Mouse (Mus musculus): ENCODE results near the gene Nfe2. TPM values are rescaled to one million over a fixed set of nuclear protein-coding genes. Genes with fewer than 3 reads are reported as not detected.

Gene Nfe2
- polyA plus RNA-seq, 1 experiment from 2014 or later: 7.6 TPM

- Histone ChIP-seq H3K4me3 (ENCODE audit: low read depth, low read length) (no peak overlapping the region), H3K4me1 (replicated peaks; ENCODE audit: control insufficient read depth, insufficient read depth, low read length) (peaks cover 71% of the 10 kb centered on the region), H3K27me3 (ENCODE audit: control insufficient read depth, insufficient read depth, low read length) (no peaks in the 10 kb centered on the region), H3K4me2 (ENCODE audit: low read depth, low read length, severe bottlenecking) (peak overlapping the region; percentile 9; the same call in 1 of the 2 replicates), H3K36me3 (ENCODE audit: control insufficient read depth, insufficient read depth, low read length) (no peaks in the 10 kb centered on the region), H3K9me3 (ENCODE audit: control insufficient read depth, low read length) (no peaks in the 10 kb centered on the region), H3K27ac (ENCODE audit: low read depth, low read length) (peak overlapping the region; percentile 99), H3K9ac (ENCODE audit: low read length) (peak overlapping the region; percentile 45)
- DNase-seq (ENCODE audit: low spot score) (no peak), ATAC-seq (replicated peaks; ENCODE audit: low FRiP score) (no peak)
- 25% methylated on average over 5 of the region's 5 CpGs for WGBS
These were observed 43.5 kb upstream of the Nfe2 start for GRCm38 (mm10) chr15:103301547-103302340.

GRCm38 (mm10) chr15:103301046-103301445 lies 42.8 kb upstream of the Nfe2 start:
- peaks cover 69% of the 10 kb centered on the region for H3K4me1 ChIP-seq (replicated peaks; ENCODE audit: control insufficient read depth, insufficient read depth, low read length)
- peak overlapping the region; percentile 56; the same call in 1 of the 2 replicates for H3K4me2 ChIP-seq (ENCODE audit: low read depth, low read length, severe bottlenecking)
- no peaks in the 10 kb centered on the region for H3K27me3 ChIP-seq (ENCODE audit: control insufficient read depth, insufficient read depth, low read length)
- H3K36me3 ChIP-seq (ENCODE audit: control insufficient read depth, insufficient read depth, low read length): no peaks in the 10 kb centered on the region
- ATAC-seq (replicated peaks; ENCODE audit: low FRiP score): no peak
- H3K9ac ChIP-seq (ENCODE audit: low read length): peak overlapping the region; percentile 60
- 15% methylated on average over 2 of the region's 2 CpGs for WGBS
- DNase-seq (ENCODE audit: low spot score): no peak
- no peak overlapping the region for H3K4me3 ChIP-seq (ENCODE audit: low read depth, low read length)
- peak overlapping the region; percentile 99 for H3K27ac ChIP-seq (ENCODE audit: low read depth, low read length)
- H3K9me3 ChIP-seq (ENCODE audit: control insufficient read depth, low read length): no peaks in the 10 kb centered on the region

GRCm38 (mm10) chr15:103300560-103300959 lies 42.4 kb upstream of the Nfe2 start:
- Histone ChIP-seq H3K27ac (ENCODE audit: low read depth, low read length) (peak overlapping the region; percentile 99), H3K4me3 (ENCODE audit: low read depth, low read length) (no peak overlapping the region), H3K36me3 (ENCODE audit: control insufficient read depth, insufficient read depth, low read length) (no peaks in the 10 kb centered on the region), H3K4me2 (ENCODE audit: low read depth, low read length, severe bottlenecking) (peak overlapping the region; percentile 56), H3K9me3 (ENCODE audit: control insufficient read depth, low read length) (no peaks in the 10 kb centered on the region), H3K9ac (ENCODE audit: low read length) (peak overlapping the region; percentile 60), H3K4me1 (replicated peaks; ENCODE audit: control insufficient read depth, insufficient read depth, low read length) (peaks cover 69% of the 10 kb centered on the region), H3K27me3 (ENCODE audit: control insufficient read depth, insufficient read depth, low read length) (no peaks in the 10 kb centered on the region)
- ATAC-seq (replicated peaks; ENCODE audit: low FRiP score) (no peak; the same call in 1 of the 2 replicates), DNase-seq (ENCODE audit: low spot score) (no peak)
- 4% methylated on average over 2 of the region's 2 CpGs for WGBS

GRCm38 (mm10) chr15:103300067-103300471 lies 41.9 kb upstream of the Nfe2 start:
- Histone ChIP-seq H3K36me3 (ENCODE audit: control insufficient read depth, insufficient read depth, low read length) (no peaks in the 10 kb centered on the region), H3K9ac (ENCODE audit: low read length) (peak overlapping the region; percentile 60), H3K27me3 (ENCODE audit: control insufficient read depth, insufficient read depth, low read length) (no peaks in the 10 kb centered on the region), H3K4me2 (ENCODE audit: low read depth, low read length, severe bottlenecking) (peak overlapping the region; percentile 56), H3K27ac (ENCODE audit: low read depth, low read length) (peak overlapping the region; percentile 99), H3K9me3 (ENCODE audit: control insufficient read depth, low read length) (no peaks in the 10 kb centered on the region), H3K4me3 (ENCODE audit: low read depth, low read length) (peak overlapping the region; percentile 7), H3K4me1 (replicated peaks; ENCODE audit: control insufficient read depth, insufficient read depth, low read length) (peaks cover 71% of the 10 kb centered on the region)
- WGBS: 1% methylated on average over 18 of the region's 18 CpGs
- peak; percentile 70 for ATAC-seq (replicated peaks; ENCODE audit: low FRiP score)
- peak; percentile 85 for DNase-seq (ENCODE audit: low spot score)

- ATAC-seq (replicated peaks; ENCODE audit: low FRiP score): peak; percentile 11
These were observed 41.4 kb upstream of the Nfe2 start for GRCm38 (mm10) chr15:103299644-103300043.

GRCm38 (mm10) chr15:103298861-103299616 lies 40.8 kb upstream of the Nfe2 start:
- Histone ChIP-seq H3K4me2 (ENCODE audit: low read depth, low read length, severe bottlenecking) (peak overlapping the region; percentile 56), H3K9ac (ENCODE audit: low read length) (peak overlapping the region; percentile 60), H3K27ac (ENCODE audit: low read depth, low read length) (peak overlapping the region; percentile 99), H3K9me3 (ENCODE audit: control insufficient read depth, low read length) (no peaks in the 10 kb centered on the region), H3K27me3 (ENCODE audit: control insufficient read depth, insufficient read depth, low read length) (no peaks in the 10 kb centered on the region), H3K36me3 (ENCODE audit: control insufficient read depth, insufficient read depth, low read length) (no peaks in the 10 kb centered on the region), H3K4me3 (ENCODE audit: low read depth, low read length) (no peak overlapping the region), H3K4me1 (replicated peaks; ENCODE audit: control insufficient read depth, insufficient read depth, low read length) (peaks cover 64% of the 10 kb centered on the region)
- ATAC-seq (replicated peaks; ENCODE audit: low FRiP score) (no peak), DNase-seq (ENCODE audit: low spot score) (no peak)
- 76% methylated on average over 5 of the region's 5 CpGs for WGBS

More at GRCm38 (mm10) chr15:103299644-103300043, 41.4 kb upstream of the Nfe2 start:
- peak overlapping the region; percentile 99 for H3K27ac ChIP-seq (ENCODE audit: low read depth, low read length)
- peak overlapping the region; percentile 60 for H3K9ac ChIP-seq (ENCODE audit: low read length)
- peak overlapping the region; percentile 56 for H3K4me2 ChIP-seq (ENCODE audit: low read depth, low read length, severe bottlenecking)
- H3K9me3 ChIP-seq (ENCODE audit: control insufficient read depth, low read length): no peaks in the 10 kb centered on the region
- H3K36me3 ChIP-seq (ENCODE audit: control insufficient read depth, insufficient read depth, low read length): no peaks in the 10 kb centered on the region
- peak overlapping the region; percentile 7; the same call in 1 of the 2 replicates for H3K4me3 ChIP-seq (ENCODE audit: low read depth, low read length)
- peaks cover 70% of the 10 kb centered on the region for H3K4me1 ChIP-seq (replicated peaks; ENCODE audit: control insufficient read depth, insufficient read depth, low read length)
- DNase-seq (ENCODE audit: low spot score): no peak
- H3K27me3 ChIP-seq (ENCODE audit: control insufficient read depth, insufficient read depth, low read length): no peaks in the 10 kb centered on the region
- WGBS: 28% methylated on average over 8 of the region's 8 CpGs

GRCm38 (mm10) chr15:103298026-103298425 lies 39.8 kb upstream of the Nfe2 start:
- Histone ChIP-seq H3K27me3 (ENCODE audit: control insufficient read depth, insufficient read depth, low read length) (no peaks in the 10 kb centered on the region), H3K4me3 (ENCODE audit: low read depth, low read length) (no peak overlapping the region), H3K4me1 (replicated peaks; ENCODE audit: control insufficient read depth, insufficient read depth, low read length) (peaks cover 55% of the 10 kb centered on the region), H3K4me2 (ENCODE audit: low read depth, low read length, severe bottlenecking) (no peak overlapping the region), H3K9ac (ENCODE audit: low read length) (no peak overlapping the region), H3K9me3 (ENCODE audit: control insufficient read depth, low read length) (no peaks in the 10 kb centered on the region), H3K36me3 (ENCODE audit: control insufficient read depth, insufficient read depth, low read length) (no peaks in the 10 kb centered on the region; the same call in 1 of the 2 replicates), H3K27ac (ENCODE audit: low read depth, low read length) (peak overlapping the region; percentile 99)
- ATAC-seq (replicated peaks; ENCODE audit: low FRiP score) (no peak), DNase-seq (ENCODE audit: low spot score) (no peak)
- 75% methylated on average over 3 of the region's 3 CpGs for WGBS

GRCm38 (mm10) chr15:103297313-103297712 lies 39.1 kb upstream of the Nfe2 start:
- Histone ChIP-seq H3K27ac (ENCODE audit: low read depth, low read length) (0 out of 2 replicates have a peak overlapping the region, but pooled peaks have one; percentile 54), H3K4me1 (replicated peaks; ENCODE audit: control insufficient read depth, insufficient read depth, low read length) (peaks cover 48% of the 10 kb centered on the region), H3K4me3 (ENCODE audit: low read depth, low read length) (no peak overlapping the region), H3K4me2 (ENCODE audit: low read depth, low read length, severe bottlenecking) (no peak overlapping the region), H3K9ac (ENCODE audit: low read length) (no peak overlapping the region), H3K36me3 (ENCODE audit: control insufficient read depth, insufficient read depth, low read length) (no peaks in the 10 kb centered on the region; the same call in none of the 2 replicates), H3K27me3 (ENCODE audit: control insufficient read depth, insufficient read depth, low read length) (no peaks in the 10 kb centered on the region), H3K9me3 (ENCODE audit: control insufficient read depth, low read length) (no peaks in the 10 kb centered on the region)
- 61% methylated on average over 6 of the region's 6 CpGs for WGBS
- DNase-seq (ENCODE audit: low spot score): no peak
- no peak for ATAC-seq (replicated peaks; ENCODE audit: low FRiP score)
